Mouse (Mus musculus) megakaryocyte, embryonic 14.5 days (primary cell): ENCODE results near the gene Zcchc24.

Source experiments
- FLI1 ChIP-seq: IDR thresholded peaks from 2 replicates; pipeline ENCODE4 v1.6.1; 2012; ENCODE audit warnings: low read length, inconsistent platforms, mixed read lengths
- GATA1 ChIP-seq: IDR thresholded peaks from 3 replicates; pipeline ENCODE4 v1.6.1; 2012; ENCODE audit warnings: mixed read lengths, low read length, inconsistent platforms, borderline replicate concordance

DNA sequence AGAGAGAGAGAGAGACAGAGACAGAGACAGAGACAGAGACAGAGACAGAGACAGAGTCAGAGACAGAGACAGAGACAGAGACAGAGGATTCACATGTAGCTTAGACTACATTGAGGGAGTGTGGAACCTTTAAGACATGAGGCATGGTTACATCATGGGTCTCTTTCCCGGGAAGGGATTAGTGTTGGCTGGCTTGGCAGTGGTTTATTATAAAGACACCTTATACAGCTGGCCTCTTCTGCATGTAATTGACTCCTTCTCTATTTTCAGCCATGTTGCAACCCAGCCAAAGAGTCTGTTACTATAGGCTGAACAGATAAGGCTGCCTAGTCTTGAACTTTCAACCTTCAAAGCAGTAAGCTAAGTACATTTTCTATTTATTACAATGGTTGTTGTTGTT is 21.1 kb upstream of the Zcchc24 start:
- TF ChIP-seq GATA1 = no peak
- no peak for TF ChIP-seq FLI1
